Mouse (Mus musculus) forebrain, embryonic 10.5 days (tissue): ENCODE measurements around the gene Lrrc49. TPM values are rescaled to one million over a fixed set of nuclear protein-coding genes. Genes with fewer than 3 reads are reported as not detected.

Experiments
- DNase-seq: peaks from one replicate; pipeline ENCODE4 v3.0.0-alpha.2; 2017; ENCODE audit warnings: low spot score; ENCODE audit errors: extremely low spot score
- H3K27ac ChIP-seq: fragments of 300-500 bp; sonication (generic); 2 replicates; pipeline ENCODE4 v1.5.1; 2016; ENCODE audit warnings: mild to moderate bottlenecking
- H3K27me3 ChIP-seq: fragments of 300-500 bp; sonication (generic); 2 replicates; pipeline ENCODE4 v1.6.1; 2016; ENCODE audit warnings: mild to moderate bottlenecking; ENCODE audit not compliant: poor library complexity, severe bottlenecking
- H3K36me3 ChIP-seq: fragments of 300-500 bp; sonication (generic); replicated peaks from 2 replicates; pipeline ENCODE4 v1.6.1; 2016; ENCODE audit warnings: mild to moderate bottlenecking, moderate library complexity
- H3K4me1 ChIP-seq: fragments of 300-500 bp; sonication (generic); 2 replicates; pipeline ENCODE4 v1.6.1; 2016
- H3K4me3 ChIP-seq: fragments of 300-500 bp; sonication (generic); 2 replicates; pipeline ENCODE4 v1.5.1; 2016; ENCODE audit warnings: mild to moderate bottlenecking, moderate library complexity
- H3K9me3 ChIP-seq: fragments of 300-500 bp; sonication (generic); 2 replicates; pipeline ENCODE4 v1.6.1; 2016; ENCODE audit warnings: mild to moderate bottlenecking, moderate library complexity
- WGBS: fragments of 180-500 bp; shearing (Covaris S2); methylation state at CpG from one replicate; pipeline ENCODE4 v1.1.7; 2016; 5-methylcytosine and 5-hydroxymethylcytosine counted together
- polyA plus RNA-seq: library from polyadenylated mRNA; unstranded; fragments of >200 nt; fragmentation: Nextera tagmentation; extraction: Ambion mirVana; gene quantifications from 2 replicates; pipeline ENCODE4 v1.2.1, GENCODE M21; 2016

Gene Lrrc49
- polyA plus RNA-seq, 1 experiment from 2014 or later, result 31.7 TPM

- no peak overlapping the region for H3K27ac ChIP-seq
- H3K4me1 ChIP-seq, result 0 out of 2 replicates have a peak, but pooled peaks cover 2% of the 10 kb centered on the region
- peaks cover 57% of the 10 kb centered on the region for H3K36me3 ChIP-seq
- DNase-seq, result no peak
- H3K27me3 ChIP-seq, result no peaks in the 10 kb centered on the region
- WGBS, result 88% methylated on average over 3 of the region's 3 CpGs
- H3K9me3 ChIP-seq, result no peaks in the 10 kb centered on the region
- no peak overlapping the region for H3K4me3 ChIP-seq
Observed at GRCm38 (mm10) chr9:60665535-60665934, 22.4 kb downstream of the Lrrc49 start.

GRCm38 (mm10) chr9:60664866-60665265, 23.1 kb downstream of the Lrrc49 start:
- H3K27me3 ChIP-seq, result no peaks in the 10 kb centered on the region
- no peak overlapping the region for H3K27ac ChIP-seq
- 95% methylated on average over 5 of the region's 5 CpGs for WGBS
- H3K4me1 ChIP-seq, result 0 out of 2 replicates have a peak, but pooled peaks cover 2% of the 10 kb centered on the region
- peaks cover 51% of the 10 kb centered on the region for H3K36me3 ChIP-seq
- no peak overlapping the region for H3K4me3 ChIP-seq
- H3K9me3 ChIP-seq, result no peaks in the 10 kb centered on the region
- DNase-seq, result no peak

GRCm38 (mm10) chr9:60664385-60664784, 23.6 kb downstream of the Lrrc49 start:
- H3K4me3 ChIP-seq, result no peak overlapping the region
- no peaks in the 10 kb centered on the region for H3K9me3 ChIP-seq
- no peak for DNase-seq
- H3K36me3 ChIP-seq, result peaks cover 48% of the 10 kb centered on the region
- 93% methylated on average over 12 of the region's 12 CpGs for WGBS
- no peaks in the 10 kb centered on the region for H3K27me3 ChIP-seq
- H3K27ac ChIP-seq, result no peak overlapping the region
- 0 out of 2 replicates have a peak, but pooled peaks cover 2% of the 10 kb centered on the region for H3K4me1 ChIP-seq

GRCm38 (mm10) chr9:60662936-60663335, 25.0 kb downstream of the Lrrc49 start:
- WGBS, result 80% methylated on average over 2 of the region's 2 CpGs
- Histone ChIP-seq H3K9me3 (no peaks in the 10 kb centered on the region), H3K4me1 (0 out of 2 replicates have a peak, but pooled peaks cover 2% of the 10 kb centered on the region), H3K27ac (no peak overlapping the region), H3K36me3 (peaks cover 35% of the 10 kb centered on the region), H3K4me3 (no peak overlapping the region), H3K27me3 (no peaks in the 10 kb centered on the region)
- no peak for DNase-seq

- Histone ChIP-seq H3K27me3 (no peaks in the 10 kb centered on the region), H3K27ac (no peak overlapping the region), H3K9me3 (no peaks in the 10 kb centered on the region), H3K4me1 (peaks cover 23% of the 10 kb centered on the region), H3K4me3 (no peak overlapping the region), H3K36me3 (no peaks in the 10 kb centered on the region; the same call in 1 of the 2 replicates)
- DNase-seq, result no peak
Observed at GRCm38 (mm10) chr9:60653582-60653981, 34.4 kb downstream of the Lrrc49 start.

- Histone ChIP-seq H3K27ac (no peak overlapping the region), H3K4me3 (no peak overlapping the region), H3K9me3 (no peaks in the 10 kb centered on the region), H3K4me1 (peaks cover 24% of the 10 kb centered on the region), H3K27me3 (no peaks in the 10 kb centered on the region), H3K36me3 (no peaks in the 10 kb centered on the region; the same call in none of the 2 replicates)
- DNase-seq, result no peak
- 89% methylated on average over 1 of the region's 1 CpGs for WGBS
Observed at GRCm38 (mm10) chr9:60653137-60653536, 34.8 kb downstream of the Lrrc49 start.

GRCm38 (mm10) chr9:60650277-60650676, 37.7 kb downstream of the Lrrc49 start:
- Histone ChIP-seq H3K27ac (no peak overlapping the region), H3K9me3 (no peaks in the 10 kb centered on the region), H3K27me3 (no peaks in the 10 kb centered on the region), H3K36me3 (no peaks in the 10 kb centered on the region; the same call in none of the 2 replicates), H3K4me1 (peaks cover 24% of the 10 kb centered on the region), H3K4me3 (no peak overlapping the region)
- no peak for DNase-seq
- 90% methylated on average over 6 of the region's 6 CpGs for WGBS

- Histone ChIP-seq H3K36me3 (peaks cover 3% of the 10 kb centered on the region), H3K4me3 (no peak overlapping the region), H3K27me3 (no peaks in the 10 kb centered on the region), H3K4me1 (peaks cover 24% of the 10 kb centered on the region), H3K27ac (peak overlapping the region; percentile 20; the same call in 1 of the 2 replicates), H3K9me3 (no peaks in the 10 kb centered on the region)
- DNase-seq, result no peak
- WGBS, result 56% methylated on average over 18 of the region's 18 CpGs
Observed at GRCm38 (mm10) chr9:60648981-60649975, 38.7 kb downstream of the Lrrc49 start.

GRCm38 (mm10) chr9:60633601-60634000, 54.4 kb downstream of the Lrrc49 start:
- DNase-seq, result no peak
- 67% methylated on average over 2 of the region's 2 CpGs for WGBS

GRCm38 (mm10) chr9:60626311-60626791, 61.6 kb downstream of the Lrrc49 start:
- Histone ChIP-seq H3K9me3 (no peaks in the 10 kb centered on the region), H3K4me3 (no peak overlapping the region), H3K27me3 (no peaks in the 10 kb centered on the region), H3K36me3 (0 out of 2 replicates have a peak, but pooled peaks cover under 1% of the 10 kb centered on the region), H3K4me1 (peaks cover 15% of the 10 kb centered on the region), H3K27ac (0 out of 2 replicates have a peak overlapping the region, but pooled peaks have one; percentile 30)
- DNase-seq, result no peak
- 86% methylated on average over 7 of the region's 7 CpGs for WGBS

More at GRCm38 (mm10) chr9:60633601-60634000, 54.4 kb downstream of the Lrrc49 start:
- H3K27me3 ChIP-seq, result no peaks in the 10 kb centered on the region
- no peak overlapping the region for H3K4me3 ChIP-seq
- no peaks in the 10 kb centered on the region for H3K36me3 ChIP-seq
- H3K27ac ChIP-seq, result no peak overlapping the region
- peaks cover 5% of the 10 kb centered on the region; the same call in 1 of the 2 replicates for H3K4me1 ChIP-seq
- H3K9me3 ChIP-seq, result no peaks in the 10 kb centered on the region

GRCm38 (mm10) chr9:60625895-60626294, 62.1 kb downstream of the Lrrc49 start:
- no peak for DNase-seq
- Histone ChIP-seq H3K4me1 (peaks cover 15% of the 10 kb centered on the region), H3K4me3 (no peak overlapping the region), H3K27ac (no peak overlapping the region), H3K27me3 (no peaks in the 10 kb centered on the region), H3K36me3 (0 out of 2 replicates have a peak, but pooled peaks cover 2% of the 10 kb centered on the region), H3K9me3 (no peaks in the 10 kb centered on the region)
- 100% methylated on average over 1 of the region's 2 CpGs for WGBS

- Histone ChIP-seq H3K36me3 (peaks cover 22% of the 10 kb centered on the region), H3K27me3 (no peaks in the 10 kb centered on the region), H3K27ac (no peak overlapping the region), H3K4me1 (no peaks in the 10 kb centered on the region), H3K4me3 (no peak overlapping the region), H3K9me3 (no peaks in the 10 kb centered on the region)
- WGBS, result 86% methylated on average over 9 of the region's 9 CpGs
- DNase-seq, result no peak
Observed at GRCm38 (mm10) chr9:60616946-60617345, 71.0 kb downstream of the Lrrc49 start.

GRCm38 (mm10) chr9:60616359-60616758, 71.6 kb downstream of the Lrrc49 start:
- no peaks in the 10 kb centered on the region for H3K4me1 ChIP-seq
- H3K9me3 ChIP-seq, result no peaks in the 10 kb centered on the region
- no peak for DNase-seq
- H3K27me3 ChIP-seq, result no peaks in the 10 kb centered on the region
- WGBS, result 86% methylated on average over 7 of the region's 7 CpGs
- peaks cover 26% of the 10 kb centered on the region for H3K36me3 ChIP-seq
- H3K4me3 ChIP-seq, result no peak overlapping the region
- no peak overlapping the region for H3K27ac ChIP-seq
